Mouse (Mus musculus) MEL (cell line): ENCODE results near the gene Anxa2.

ENCODE experiments used
- CHD1 ChIP-seq: IDR thresholded peaks from 2 replicates; pipeline ENCODE4 v1.6.1; 2012; ENCODE audit warnings: low read depth, mild to moderate bottlenecking, inconsistent platforms, low read length, improper control_type of control experiment
- CTCF ChIP-seq, 3 experiments: IDR thresholded peaks in 2 of 3; conservative IDR thresholded peaks in 1 of 3; 2 replicates each; pipeline ENCODE4 v1.5.1; 2011 to 2012; ENCODE audit warnings: low read length in 3 of 3, low read depth in 2 of 3, mild to moderate bottlenecking in 2 of 3, improper control_type of control experiment in 1 of 3, inconsistent platforms in 1 of 3, mixed read lengths in 1 of 3, moderate library complexity in 1 of 3; ENCODE audit not compliant: control insufficient read depth in 1 of 3, insufficient read depth in 1 of 3, poor library complexity in 1 of 3, severe bottlenecking in 1 of 3
- E2F4 ChIP-seq: IDR thresholded peaks from 2 replicates; pipeline ENCODE4 v1.6.1; 2011; ENCODE audit warnings: low read depth, low read length, improper control_type of control experiment, borderline replicate concordance
- EP300 ChIP-seq, 2 experiments: IDR thresholded peaks; 2 replicates each; pipeline ENCODE4 v1.6.1; 2011; ENCODE audit warnings: improper control_type of control experiment in 2 of 2, low read length in 2 of 2, low read depth in 1 of 2, mild to moderate bottlenecking in 1 of 2
- ETS1 ChIP-seq: IDR thresholded peaks from 2 replicates; pipeline ENCODE4 v1.6.1; 2012; ENCODE audit warnings: low read depth, mild to moderate bottlenecking, inconsistent platforms, low read length, improper control_type of control experiment, moderate library complexity
- MEF2A ChIP-seq: IDR thresholded peaks from 2 replicates; pipeline ENCODE4 v1.6.1; 2014; ENCODE audit warnings: low read depth, mild to moderate bottlenecking, inconsistent platforms, low read length, improper control_type of control experiment; ENCODE audit not compliant: poor library complexity, insufficient replicate concordance, severe bottlenecking; ENCODE audit errors: extremely low read depth
- MYC ChIP-seq: IDR thresholded peaks from 2 replicates; pipeline ENCODE4 v1.6.1; 2011; ENCODE audit warnings: low read depth, mild to moderate bottlenecking, low read length, improper control_type of control experiment, moderate library complexity
- POLR2A ChIP-seq, 2 experiments: IDR thresholded peaks; 2 replicates each; pipeline ENCODE4 v1.6.1; 2011 to 2012; ENCODE audit warnings: low read length in 2 of 2, mild to moderate bottlenecking in 2 of 2, control low read depth in 1 of 2, improper control_type of control experiment in 1 of 2, low read depth in 1 of 2, moderate library complexity in 1 of 2; ENCODE audit not compliant: control insufficient read depth in 1 of 2, insufficient read depth in 1 of 2, poor library complexity in 1 of 2
- RAD21 ChIP-seq: IDR thresholded peaks from 2 replicates; pipeline ENCODE4 v1.6.1; 2011; ENCODE audit warnings: mild to moderate bottlenecking, low read depth, low read length, improper control_type of control experiment
- SMC3 ChIP-seq: IDR thresholded peaks from 2 replicates; pipeline ENCODE4 v1.6.1; 2011; ENCODE audit warnings: low read depth, low read length, improper control_type of control experiment
- TAL1 ChIP-seq: IDR thresholded peaks from 2 replicates; pipeline ENCODE4 v1.6.1; 2012; ENCODE audit warnings: mild to moderate bottlenecking, inconsistent platforms, low read length, moderate library complexity, mixed read lengths

- TF ChIP-seq POLR2A (IDR thresholded peaks at IDR 0.05; ENCODE audit: control insufficient read depth in 1 of 2, insufficient read depth in 1 of 2, low read depth in 1 of 2, low read length in 2 of 2, poor library complexity in 1 of 2) (no peak), CTCF (IDR thresholded peaks at IDR 0.05 in 2 of 3, conservative IDR thresholded peaks at IDR 0.05 in 1 of 3; ENCODE audit: control insufficient read depth in 1 of 3, insufficient read depth in 1 of 3, low read depth in 2 of 3, low read length in 3 of 3, poor library complexity in 1 of 3, severe bottlenecking in 1 of 3) (peak; percentile 69 to 88 (median 84)), MEF2A (no peak), CHD1 (no peak), E2F4 (no peak), ETS1 (no peak), TAL1 (no peak), EP300 (IDR thresholded peaks at IDR 0.05; ENCODE audit: low read depth in 1 of 2, low read length in 2 of 2) (no peak), SMC3 (peak; percentile 71), MYC (no peak), RAD21 (peak; percentile 91)
Measured at GRCm38 (mm10) chr9:69505611-69506010, 52.2 kb downstream of the Anxa2 start.
